Mouse (Mus musculus) brain, embryonic 14.5 days (tissue): ENCODE measurements around the gene Icos.

Source experiments
- CTCF ChIP-seq: fragments of 200-500 bp; IDR thresholded peaks from 2 replicates; pipeline ENCODE4 v1.5.1; 2012; ENCODE audit warnings: inconsistent platforms, mild to moderate bottlenecking, moderate library complexity, borderline replicate concordance; ENCODE audit not compliant: insufficient read depth, insufficient read length; ENCODE audit errors: extremely low read depth
- POLR2A ChIP-seq: fragments of 200-500 bp; IDR thresholded peaks from 2 replicates; pipeline ENCODE4 v1.6.1; 2012; ENCODE audit warnings: mild to moderate bottlenecking, inconsistent platforms, borderline replicate concordance; ENCODE audit not compliant: poor library complexity, insufficient read depth, insufficient read length, severe bottlenecking; ENCODE audit errors: extremely low read depth

DNA sequence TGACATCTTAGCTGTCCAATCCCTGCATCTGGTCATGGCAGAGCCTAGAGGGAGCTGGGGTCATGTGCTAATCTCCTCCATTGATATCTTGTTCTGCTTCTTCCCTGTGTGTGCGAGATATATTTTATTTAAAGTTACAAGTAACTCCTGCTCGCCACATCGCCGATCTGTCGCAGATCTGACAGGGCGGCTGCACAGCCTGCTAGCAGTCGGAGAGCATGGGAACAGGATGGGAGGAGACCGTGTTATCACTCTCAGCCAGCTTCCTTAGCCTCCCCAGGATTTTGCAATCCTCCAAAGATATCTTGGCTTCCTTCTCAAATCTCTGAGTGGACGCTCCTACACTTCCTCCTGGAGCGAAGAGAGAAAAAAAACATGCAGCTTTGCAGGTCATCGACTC is 17.3 kb upstream of the Icos start:
- TF ChIP-seq CTCF (no peak), POLR2A (no peak)
